Mouse (Mus musculus) common myeloid progenitor, adult 5-6 weeks (primary cell): ENCODE data around the gene Prkar1b. TPM values are rescaled to one million over a fixed set of nuclear protein-coding genes. Genes with fewer than 3 reads are reported as not detected.

Source experiments
- ATAC-seq: replicated peaks from 2 replicates; pipeline ENCODE4 v1.8.0; 2016; ENCODE audit warnings: low read depth, mild to moderate bottlenecking, moderate TSS enrichment, inconsistent platforms; ENCODE audit not compliant: poor library complexity, severe bottlenecking
- total RNA-seq: library from RNA; stranded (forward); fragments of 200-1000, 187-1606 nt; gene quantifications from 2 replicates; pipeline ENCODE4 v1.2.3, GENCODE M21; 2017

Gene Prkar1b
- total RNA-seq, 1 experiment from 2014 or later = not detected

DNA sequence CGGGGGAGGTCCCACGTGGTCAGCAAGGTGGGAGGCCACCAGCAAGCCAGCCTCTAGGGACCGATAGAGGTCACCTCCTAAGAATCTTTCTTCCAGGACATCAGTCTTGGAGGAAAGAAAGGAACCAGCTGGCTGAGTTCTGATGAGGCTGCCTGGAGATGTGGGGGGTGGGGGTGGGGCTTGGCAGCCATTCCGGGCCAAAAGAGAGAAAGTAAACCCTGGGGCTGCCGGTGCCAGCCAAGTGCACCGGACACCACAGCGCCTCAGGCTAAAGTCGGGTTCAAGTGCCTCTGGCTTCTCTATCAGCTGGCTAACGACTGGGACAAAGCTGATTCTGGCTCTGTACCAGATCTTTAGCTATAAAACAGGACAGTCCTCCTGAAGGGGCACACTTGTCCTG is 74.0 kb downstream of the Prkar1b start:
- ATAC-seq = no peak

DNA sequence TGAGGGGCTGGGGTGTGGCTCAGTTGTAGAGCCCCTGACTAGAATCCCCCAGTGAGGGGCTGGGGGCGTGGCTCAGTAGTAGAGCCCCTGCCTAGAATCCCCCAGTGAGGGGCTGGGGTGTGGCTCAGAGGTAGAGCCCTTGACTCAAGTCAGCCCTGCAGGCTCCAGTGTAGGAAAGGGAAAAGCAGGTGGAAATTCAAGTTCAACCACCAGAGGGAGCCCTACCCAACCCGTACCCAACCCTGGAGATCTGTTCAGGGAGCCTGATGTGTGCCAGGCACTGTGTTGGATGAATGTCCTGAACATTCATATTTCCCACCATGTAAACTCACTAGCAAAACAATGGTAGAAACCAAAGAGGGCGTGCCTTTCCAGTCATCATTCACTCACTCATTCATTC is 74.7 kb downstream of the Prkar1b start:
- peak; percentile 94 for ATAC-seq

DNA sequence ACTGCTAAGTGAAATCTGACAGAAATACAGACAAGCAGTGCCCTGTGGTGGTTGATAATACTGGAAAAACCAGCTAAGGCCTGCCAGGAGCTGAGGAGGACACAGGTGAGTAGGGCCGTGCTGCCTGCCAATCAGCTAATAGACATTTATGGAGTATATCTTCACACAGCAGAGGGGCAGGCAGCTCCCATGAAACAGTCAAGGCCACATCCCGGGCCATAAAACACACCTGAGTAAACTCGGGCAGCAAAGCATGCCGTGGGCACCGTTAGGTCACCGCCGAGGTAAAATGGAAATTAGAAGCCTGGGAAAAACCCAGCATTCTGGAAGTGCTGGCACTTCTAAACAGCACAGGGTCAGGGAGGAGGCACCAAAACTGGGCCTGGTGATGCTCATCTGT is 75.8 kb downstream of the Prkar1b start:
- ATAC-seq = no peak

DNA sequence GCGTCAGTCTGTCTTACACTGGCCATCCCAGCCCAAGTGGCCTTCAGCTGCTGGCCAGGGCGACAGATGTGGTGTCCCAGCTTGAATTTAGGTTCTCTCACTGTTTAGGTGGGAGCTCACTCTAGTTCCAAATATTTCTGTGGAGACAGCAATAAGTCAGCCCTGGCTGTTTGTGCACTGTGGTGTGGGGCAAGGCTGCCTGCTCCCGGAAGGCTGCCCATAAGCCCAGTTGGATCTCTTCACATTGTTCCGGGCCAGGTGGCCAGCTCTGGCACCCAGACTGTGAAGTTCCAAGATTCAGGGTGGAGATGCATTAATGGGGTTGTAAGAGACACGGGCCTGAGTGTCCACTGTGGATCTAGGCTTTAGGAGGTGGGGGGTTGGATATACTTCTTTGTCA is 76.9 kb downstream of the Prkar1b start:
- ATAC-seq = no peak

DNA sequence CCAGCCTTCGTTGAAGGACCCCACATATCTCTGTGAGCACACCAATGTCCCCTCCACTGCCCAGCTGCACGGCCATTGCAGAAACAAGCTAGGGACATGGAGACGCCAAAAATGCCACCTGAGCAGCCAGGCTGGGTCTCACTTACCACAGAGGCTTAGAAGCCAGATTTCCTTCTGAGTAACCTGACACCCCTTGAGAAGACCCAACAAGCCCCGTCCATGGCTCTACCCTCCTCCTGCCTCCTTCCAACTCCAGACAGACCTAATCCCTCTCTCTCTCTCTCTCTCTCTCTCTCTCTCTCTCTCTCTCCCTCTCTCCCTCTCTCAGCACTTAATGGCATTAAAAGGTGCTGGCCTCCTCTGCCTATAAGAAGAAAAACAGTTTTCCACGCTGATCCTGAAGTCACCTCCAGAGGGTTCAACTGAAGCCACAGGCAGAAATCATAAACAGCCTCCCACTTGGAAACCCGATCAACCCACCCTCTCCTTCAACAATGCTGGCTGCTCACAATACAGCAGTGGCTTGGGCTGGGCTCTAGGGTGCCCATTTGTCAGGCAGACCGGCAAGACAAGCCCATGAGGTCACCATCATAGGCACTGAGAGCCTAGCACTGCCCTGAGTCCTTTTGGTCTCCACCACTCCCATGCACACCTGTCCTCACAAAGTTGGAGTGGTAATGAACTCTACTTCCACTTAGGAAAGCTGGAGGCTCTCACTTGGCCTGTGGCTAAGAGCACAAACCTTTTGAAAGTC is 82.8 kb downstream of the Prkar1b start:
- no peak for ATAC-seq

DNA sequence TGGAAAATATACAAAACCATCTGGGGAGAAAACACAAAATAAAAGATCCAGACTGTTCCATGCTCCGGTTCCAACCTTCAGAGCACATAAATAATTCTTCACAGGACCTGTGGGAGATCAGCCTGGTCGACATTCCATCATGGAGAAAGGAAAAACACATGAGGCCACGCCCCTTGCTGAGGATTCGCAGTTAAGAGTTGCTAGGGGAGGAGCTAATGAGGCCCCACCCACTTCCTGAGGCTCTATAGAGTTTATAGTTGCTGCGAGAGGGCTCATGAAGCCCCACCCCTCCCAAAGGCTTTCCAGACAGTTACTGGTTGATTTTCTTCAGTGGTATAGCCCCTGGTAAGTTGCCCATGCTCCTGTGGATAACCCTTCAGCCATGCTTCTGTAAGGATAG is 85.2 kb downstream of the Prkar1b start:
- ATAC-seq = no peak

DNA sequence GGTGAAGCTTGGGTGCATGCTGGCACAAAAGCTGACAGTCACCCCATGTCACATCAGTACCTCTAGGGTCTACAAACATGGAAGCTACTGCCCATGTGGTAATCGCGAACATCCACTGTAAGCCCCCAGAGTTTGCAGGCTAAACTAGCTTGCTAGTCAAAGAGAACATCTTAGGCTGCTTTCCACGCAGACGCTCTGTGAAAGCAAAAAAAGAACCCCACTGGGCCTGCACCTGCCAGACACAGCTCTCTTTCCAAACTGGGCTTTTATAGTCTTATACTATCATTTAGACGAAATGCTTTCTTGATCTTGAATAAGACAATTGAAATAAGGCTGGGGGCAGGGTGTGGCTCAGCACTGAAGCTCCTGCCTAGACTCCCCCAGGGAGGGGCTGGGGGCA is 88.1 kb downstream of the Prkar1b start:
- ATAC-seq = no peak

DNA sequence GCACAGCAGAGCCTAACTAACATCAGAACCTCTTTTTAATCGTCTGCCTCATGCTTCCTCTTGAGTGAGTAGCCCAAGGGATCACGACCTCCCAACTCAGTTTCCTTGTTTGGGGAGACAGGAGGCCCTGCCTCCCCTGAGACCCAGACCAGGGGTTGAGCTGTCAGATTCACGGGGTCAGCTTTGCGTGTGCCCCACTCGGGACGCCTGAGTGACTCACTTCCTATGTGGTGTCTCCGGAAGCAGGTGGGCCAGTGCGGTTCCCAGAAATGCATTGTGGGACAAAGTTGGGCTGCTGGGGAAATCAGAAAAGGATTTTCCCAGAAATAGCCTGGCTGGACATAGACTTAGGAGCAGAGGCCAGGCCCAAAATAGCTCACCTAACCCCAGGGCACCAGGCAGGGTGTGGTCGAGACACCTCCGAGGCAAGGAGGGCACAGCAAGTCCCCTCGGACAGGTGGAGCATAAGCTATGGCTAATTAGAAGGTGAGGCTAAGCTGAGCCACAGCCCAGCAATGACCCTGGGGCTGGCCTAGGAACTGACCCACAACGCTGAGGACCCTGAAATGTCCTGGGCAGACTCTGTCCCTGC is 89.2 kb downstream of the Prkar1b start:
- peak; percentile 62 for ATAC-seq

DNA sequence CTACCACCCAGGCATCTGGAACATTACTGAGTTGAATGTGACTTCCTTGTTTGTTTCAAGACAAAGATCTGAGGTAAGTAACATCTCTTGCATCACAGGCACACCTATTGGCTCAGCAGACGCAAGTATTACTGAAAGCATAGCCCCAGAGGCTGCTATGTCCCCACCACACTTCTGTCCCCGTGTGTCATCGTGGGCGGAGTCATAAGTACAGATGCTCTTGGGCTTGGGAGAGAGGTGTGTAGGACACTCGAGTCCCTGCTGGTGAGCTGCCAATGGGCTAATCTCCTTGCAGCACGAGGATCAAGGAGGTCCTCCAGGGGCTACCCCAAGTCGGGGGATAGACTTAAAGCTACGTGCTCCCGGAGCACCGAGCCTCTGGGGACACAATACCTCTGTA is 96.6 kb downstream of the Prkar1b start:
- no peak for ATAC-seq

DNA sequence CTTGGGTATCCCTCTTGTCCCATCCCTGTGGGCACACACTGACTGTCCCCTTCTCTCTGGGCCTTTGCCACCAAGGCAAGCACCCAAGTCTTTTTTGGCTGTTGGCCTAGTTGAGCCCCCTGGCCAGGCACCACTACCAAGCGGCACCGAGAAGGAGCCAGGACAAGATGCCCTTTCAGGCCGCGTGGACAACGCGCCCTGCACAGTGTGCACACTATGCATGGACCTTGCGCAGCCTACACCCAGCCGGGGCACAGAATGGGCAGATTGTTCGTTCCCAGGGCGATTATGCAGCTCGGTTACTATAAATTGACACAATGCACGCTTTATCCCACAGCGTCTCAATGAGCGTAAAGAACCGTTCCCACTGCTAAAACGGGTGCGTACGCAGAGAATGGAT is 98.5 kb downstream of the Prkar1b start:
- no peak for ATAC-seq

DNA sequence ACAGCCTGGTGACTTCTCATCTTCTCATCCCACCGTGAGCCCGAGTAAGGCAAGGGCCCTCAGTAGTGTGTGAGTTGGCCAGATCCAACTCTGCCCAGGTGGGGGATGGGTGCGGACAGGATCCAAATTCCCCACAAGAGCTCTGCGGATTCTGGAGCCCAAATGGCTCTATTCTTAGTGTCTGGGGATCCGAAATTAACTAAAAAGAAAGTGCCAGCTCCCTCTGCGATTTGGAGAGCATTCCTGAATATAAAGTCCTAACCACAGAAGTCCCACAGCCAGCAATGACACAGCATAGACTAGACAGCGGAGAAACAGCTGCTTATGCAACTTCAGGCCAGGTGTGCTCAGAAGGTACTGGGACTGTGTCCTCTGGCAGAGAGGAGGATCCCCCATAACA is 100.4 kb downstream of the Prkar1b start:
- ATAC-seq = no peak

DNA sequence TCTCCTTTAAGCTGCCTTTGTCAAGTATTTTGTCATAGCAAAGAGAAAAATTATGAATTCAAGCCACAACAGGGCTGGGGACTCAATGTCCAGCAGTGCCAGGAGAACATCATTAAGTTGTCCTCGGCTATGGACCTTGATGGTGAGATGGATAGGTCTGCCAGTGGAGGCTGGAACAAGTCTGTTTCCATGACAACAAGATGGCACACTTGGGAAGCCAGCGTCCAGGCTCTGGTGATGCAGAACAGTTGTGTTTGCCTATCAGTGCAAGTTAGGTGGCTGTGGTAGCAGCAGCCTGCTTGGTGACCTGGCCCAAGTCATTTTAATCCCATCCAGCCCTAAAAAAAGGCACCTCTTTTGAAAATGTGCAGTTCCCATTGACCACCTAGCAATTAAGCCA is 102.6 kb downstream of the Prkar1b start:
- ATAC-seq = no peak

DNA sequence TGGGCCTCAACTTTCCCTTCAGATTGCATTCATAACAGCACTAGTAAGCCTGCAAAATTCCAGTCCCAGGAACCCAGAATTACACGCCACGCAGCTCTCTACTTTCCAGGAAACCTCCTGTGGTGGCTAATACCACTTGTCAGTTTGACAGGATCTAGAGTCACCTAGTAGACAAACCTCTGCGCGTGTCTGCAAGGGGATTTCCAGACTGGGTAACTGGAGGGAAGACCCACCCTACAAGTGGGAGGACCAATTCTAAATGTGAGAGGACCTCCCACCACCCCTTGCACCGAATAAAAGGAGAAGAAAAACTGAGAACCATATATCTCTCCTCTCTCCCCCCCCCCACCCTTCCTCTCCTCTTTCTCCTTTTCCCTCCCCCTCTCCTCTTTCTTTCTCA is 103.2 kb downstream of the Prkar1b start:
- ATAC-seq = no peak

DNA sequence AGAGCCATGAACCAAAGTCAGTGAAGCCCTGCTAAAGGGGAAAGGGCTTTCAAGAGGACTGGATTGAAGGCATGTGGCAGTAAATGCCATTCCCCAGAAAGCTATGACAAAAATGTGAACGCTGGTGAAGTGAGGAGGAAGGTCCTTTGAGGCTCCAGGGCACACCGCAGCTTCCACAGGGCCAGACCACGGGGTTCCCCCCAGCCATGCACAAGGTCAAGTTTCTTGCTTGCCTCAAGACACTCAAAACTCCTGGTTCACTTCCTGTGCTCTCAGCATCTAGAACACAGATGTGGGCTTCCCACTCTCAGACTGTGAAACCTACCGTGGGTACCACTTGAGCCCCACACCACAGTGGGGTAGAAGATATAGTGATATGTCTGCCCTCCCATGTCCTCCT is 106.3 kb downstream of the Prkar1b start:
- no peak for ATAC-seq

DNA sequence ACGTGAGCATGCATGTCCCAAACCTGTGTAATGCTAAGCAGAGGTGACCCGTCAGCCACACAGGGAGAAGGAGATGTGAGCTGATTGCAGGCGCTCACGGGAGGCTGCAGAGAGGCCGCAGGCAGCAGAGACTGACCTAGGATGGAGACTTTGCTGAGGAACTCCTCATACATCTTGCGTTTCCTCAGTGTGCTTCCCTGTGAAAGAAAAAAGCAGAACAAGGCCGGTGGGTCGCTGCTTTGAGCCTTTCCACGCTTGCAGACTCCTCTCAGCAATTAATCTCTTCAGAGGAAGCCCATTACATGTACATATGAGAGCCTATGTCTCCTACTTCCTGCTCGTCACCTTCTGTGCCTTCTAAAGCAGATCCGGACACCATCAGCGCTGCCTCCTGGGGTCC is 107.5 kb downstream of the Prkar1b start:
- ATAC-seq = peak; percentile 78

DNA sequence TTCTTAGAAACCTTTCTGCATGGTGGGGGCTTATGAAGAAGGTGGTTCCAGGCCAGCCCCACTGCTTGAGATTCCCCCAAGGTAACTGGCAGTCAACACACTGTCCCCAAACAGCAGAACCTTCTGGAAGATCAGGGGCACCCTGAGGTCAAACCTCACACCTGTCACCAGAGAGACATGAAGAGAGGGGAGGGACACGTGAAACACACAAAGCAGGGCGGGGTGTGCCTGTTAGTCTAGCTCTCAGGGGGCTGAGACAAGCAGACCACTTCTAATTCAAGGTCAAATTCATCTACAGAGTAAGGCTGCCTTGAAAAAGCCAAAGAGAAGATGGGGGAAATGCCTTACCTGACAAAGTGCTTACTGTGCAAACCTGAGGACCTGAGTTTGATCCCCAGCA is 114.6 kb downstream of the Prkar1b start:
- ATAC-seq = no peak

DNA sequence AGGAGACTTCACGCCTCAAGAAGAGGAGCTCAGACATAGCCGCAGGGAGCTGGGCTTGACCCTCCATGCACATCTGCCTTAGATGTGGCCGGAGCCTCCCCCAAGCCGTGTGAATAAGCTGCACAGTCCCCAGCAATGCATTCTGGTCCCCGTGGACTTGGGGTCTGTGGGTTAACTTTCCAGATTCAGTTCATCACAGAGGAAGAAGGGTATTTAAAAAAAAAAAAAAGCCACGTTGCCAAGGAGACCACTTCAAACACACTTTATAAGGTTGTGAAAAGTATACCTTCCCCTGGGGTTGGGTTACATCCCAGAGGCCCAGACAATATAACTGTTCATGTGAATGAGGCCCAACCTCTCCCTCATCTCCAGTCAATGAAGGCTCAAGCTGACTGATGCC is 115.1 kb downstream of the Prkar1b start:
- ATAC-seq = no peak

DNA sequence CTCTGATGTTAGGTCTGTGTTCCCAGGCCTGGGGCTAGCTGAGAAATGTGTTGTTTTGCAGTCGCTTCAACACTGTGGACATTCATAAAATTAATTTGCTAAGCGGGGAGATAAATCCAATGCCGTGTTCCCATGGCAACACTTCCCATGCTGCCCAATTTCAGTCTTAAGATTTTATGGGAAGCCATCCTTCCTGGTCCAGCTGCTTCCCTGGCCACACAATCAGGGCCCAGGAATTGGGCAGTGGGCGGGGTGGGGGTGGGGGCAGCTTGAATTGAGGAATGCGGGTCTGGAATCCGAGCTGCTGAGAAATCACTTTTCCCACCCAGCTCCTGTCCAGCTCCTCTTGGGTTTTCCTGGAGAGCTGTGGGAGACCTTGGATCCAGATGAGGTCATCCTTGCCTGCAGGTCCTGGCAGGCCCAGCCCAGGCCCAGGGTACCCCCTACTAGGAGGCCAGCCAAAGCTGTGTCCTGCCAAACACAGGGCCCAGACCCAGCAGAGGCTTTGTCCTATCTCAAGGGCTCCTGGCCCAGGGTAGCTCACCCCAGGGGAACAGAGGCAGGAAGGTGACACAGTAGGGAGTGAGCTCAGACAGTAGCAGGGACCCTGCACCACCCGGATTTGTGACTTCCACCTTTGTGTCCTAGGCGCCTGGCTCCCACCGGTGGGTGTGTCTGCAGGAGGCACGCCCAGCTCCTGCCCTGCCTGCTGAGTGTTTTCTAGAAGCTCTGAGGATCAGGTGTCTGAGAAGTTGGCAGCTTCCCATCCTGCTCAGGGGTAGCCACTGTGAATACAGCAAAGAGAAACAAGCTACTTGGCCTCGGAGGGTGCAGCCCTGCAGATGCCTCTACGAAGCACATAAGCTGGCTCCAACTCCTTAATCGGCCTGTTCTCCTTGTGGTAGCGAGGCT is 116.1 kb downstream of the Prkar1b start:
- ATAC-seq = no peak

DNA sequence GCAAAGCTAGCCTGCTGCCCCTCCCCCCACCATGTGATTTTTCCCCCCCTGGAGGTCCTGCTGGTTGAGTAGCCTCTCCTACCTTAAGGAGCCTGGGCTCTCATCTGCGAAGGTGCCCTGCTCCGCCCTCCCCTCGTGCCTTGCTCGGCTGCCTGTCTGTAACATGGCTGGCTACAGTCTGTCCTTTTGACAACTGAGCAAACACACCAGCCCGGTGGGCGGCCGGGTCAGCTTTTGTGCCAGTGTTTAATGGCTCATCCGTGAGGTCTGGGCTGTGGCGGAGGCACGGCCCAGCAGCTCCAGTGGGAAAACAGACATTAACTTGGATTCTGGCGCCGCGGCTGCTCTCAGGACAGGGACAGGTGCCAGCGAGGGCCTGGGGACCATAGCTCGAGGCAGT is 122.2 kb downstream of the Prkar1b start:
- ATAC-seq = no peak

DNA sequence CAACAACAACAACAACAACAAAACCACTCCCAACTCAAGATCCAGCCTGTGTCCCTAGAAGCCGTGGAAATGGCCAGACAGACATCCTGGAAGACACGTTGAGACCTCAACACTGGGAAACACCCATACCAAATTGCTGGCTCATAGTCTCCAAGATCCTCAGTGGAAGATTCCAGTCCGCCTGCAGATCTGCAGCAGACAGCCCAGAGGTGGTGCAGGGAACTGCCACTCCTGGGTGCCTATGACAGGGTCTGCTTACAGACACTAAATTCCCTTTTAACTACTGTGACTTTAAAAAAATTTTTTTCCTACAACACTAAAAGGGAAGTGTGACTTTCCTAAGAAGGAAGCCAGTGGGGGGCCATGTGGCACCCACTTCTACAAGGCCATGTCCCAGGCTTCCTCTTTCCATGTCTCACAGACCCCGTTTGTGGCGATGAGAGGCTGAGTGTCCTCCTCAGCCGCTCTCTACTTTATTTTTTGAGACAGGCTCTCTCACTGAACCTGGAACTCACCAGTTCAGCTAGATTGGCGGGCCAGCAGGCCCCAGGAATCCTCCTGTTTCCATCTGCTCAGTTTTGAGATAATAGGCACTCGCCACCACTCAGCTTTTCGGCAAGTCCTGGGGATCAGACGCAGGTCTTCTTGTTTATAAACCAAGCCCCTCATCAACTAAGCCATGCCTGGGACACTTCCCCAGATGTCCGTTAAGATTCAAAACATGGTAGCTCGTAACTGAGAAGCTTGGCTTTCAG is 125.3 kb downstream of the Prkar1b start:
- ATAC-seq = peak; percentile 88
